In the genomic region with DNA sequence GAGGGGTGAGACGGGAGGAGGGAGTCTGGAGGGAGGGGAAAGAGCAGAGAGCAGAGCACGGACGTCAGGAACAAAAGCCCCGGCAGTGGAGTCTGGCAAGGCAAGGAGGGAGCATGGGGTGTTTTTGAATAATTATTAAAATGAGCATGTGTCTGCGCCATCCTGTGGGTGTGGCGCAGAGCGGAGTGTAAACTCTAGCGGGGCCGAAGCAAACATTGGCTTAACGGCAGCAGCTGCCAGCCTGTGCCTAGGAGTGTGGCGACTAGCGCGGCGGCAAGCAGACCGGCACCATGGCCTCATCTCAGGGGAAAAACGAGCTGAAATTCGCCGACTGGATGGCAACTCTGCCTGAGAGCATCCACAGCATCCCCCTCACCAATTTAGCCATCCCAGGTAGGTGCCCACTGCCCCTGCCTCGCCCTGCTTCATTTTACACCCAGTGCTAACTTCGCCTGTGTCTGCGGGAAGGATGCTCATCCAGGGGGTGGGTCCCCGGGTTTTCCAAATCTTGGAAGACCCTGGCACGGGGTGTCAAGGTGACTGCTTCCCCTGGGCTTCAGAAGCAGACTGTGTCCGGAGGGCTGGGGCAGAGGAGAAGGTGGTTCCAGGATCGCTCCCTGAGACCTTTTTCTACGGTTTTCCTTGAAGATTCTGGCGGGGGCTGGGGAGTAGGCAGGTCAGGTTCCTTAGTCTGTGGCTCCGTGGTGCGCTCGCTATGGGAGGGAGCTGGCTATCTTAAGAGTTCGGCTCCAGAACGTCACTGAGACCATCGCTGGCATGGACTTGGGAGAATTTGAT, we compare ENCODE assay signal across 8 mouse cellular contexts. TPM values are rescaled to one million over a fixed set of nuclear protein-coding genes. Genes with fewer than 3 reads are reported as not detected.
DNase-seq lines count a peak whose midpoint lies in the region; ATAC-seq and TF ChIP-seq lines count a peak whose summit lies in the region.

A gene (plus strand): TSS at position 69 of the 798 bp plus-strand sequence.

- no peaks in the 10 kb centered on the region for H3K4me1 ChIP-seq in lung, embryonic 15.5 days
- no peaks in the 10 kb centered on the region; the same call in 1 of the 2 replicates for H3K4me1 ChIP-seq in hindbrain, embryonic 11.5 days (replicated peaks; ENCODE audit: control insufficient read depth, insufficient read depth, low read length)
- H3K4me1 ChIP-seq in midbrain, embryonic 10.5 days = peaks cover 22% of the 10 kb centered on the region
- H3K4me1 ChIP-seq in stomach, postnatal 0 days (replicated peaks; ENCODE audit: control insufficient read depth, insufficient read depth) = no peaks in the 10 kb centered on the region

- no peaks in the 10 kb centered on the region for H3K36me3 ChIP-seq in lung, embryonic 15.5 days
- H3K36me3 ChIP-seq in hindbrain, embryonic 11.5 days (ENCODE audit: control insufficient read depth, insufficient read depth, low read length) = no peaks in the 10 kb centered on the region
- no peaks in the 10 kb centered on the region for H3K36me3 ChIP-seq in midbrain, embryonic 10.5 days
- no peaks in the 10 kb centered on the region for H3K36me3 ChIP-seq in stomach, postnatal 0 days (ENCODE audit: control insufficient read depth, insufficient read depth, low read length)

- TF ChIP-seq EP300 in stomach, postnatal 0 days (optimal IDR thresholded peaks at IDR 0.05) = no peak

- no peak within 1 kb of the TSS for H3K9ac ChIP-seq in lung, embryonic 15.5 days
- peak within 1 kb of the TSS; percentile 68 for H3K9ac ChIP-seq in hindbrain, embryonic 11.5 days (ENCODE audit: low read depth, low read length)
- no peak within 1 kb of the TSS for H3K9ac ChIP-seq in stomach, postnatal 0 days (ENCODE audit: low read length)

- H3K27me3 ChIP-seq in lung, embryonic 15.5 days = peaks cover 12% of the 10 kb centered on the region; the same call in 1 of the 2 replicates
- no peaks in the 10 kb centered on the region for H3K27me3 ChIP-seq in hindbrain, embryonic 11.5 days (ENCODE audit: control insufficient read depth, insufficient read depth, low read length)
- peaks cover 18% of the 10 kb centered on the region for H3K27me3 ChIP-seq in midbrain, embryonic 10.5 days (ENCODE audit: low read depth, poor library complexity, severe bottlenecking)
- H3K27me3 ChIP-seq in stomach, postnatal 0 days (ENCODE audit: control insufficient read depth, insufficient read depth, low read length) = no peaks in the 10 kb centered on the region

- H3K9me3 ChIP-seq in lung, embryonic 15.5 days = no peaks in the 10 kb centered on the region
- no peaks in the 10 kb centered on the region for H3K9me3 ChIP-seq in hindbrain, embryonic 11.5 days (ENCODE audit: control insufficient read depth, low read length)
- no peaks in the 10 kb centered on the region for H3K9me3 ChIP-seq in midbrain, embryonic 10.5 days (replicated peaks)
- no peaks in the 10 kb centered on the region for H3K9me3 ChIP-seq in stomach, postnatal 0 days (ENCODE audit: control insufficient read depth, low read length)

- H3K4me3 ChIP-seq in lung, embryonic 15.5 days = peak within 1 kb of the TSS; percentile 26
- H3K4me3 ChIP-seq in hindbrain, embryonic 11.5 days (ENCODE audit: low read depth, low read length) = peak within 1 kb of the TSS; percentile 52
- H3K4me3 ChIP-seq in midbrain, embryonic 10.5 days = peak within 1 kb of the TSS; percentile 67
- H3K4me3 ChIP-seq in stomach, postnatal 0 days (ENCODE audit: low read depth, low read length) = peak within 1 kb of the TSS; percentile 22

- H3K4me2 ChIP-seq in lung, embryonic 15.5 days = peak within 1 kb of the TSS; percentile 55
- H3K4me2 ChIP-seq in hindbrain, embryonic 11.5 days (replicated peaks; ENCODE audit: low read depth, low read length) = peak within 1 kb of the TSS; percentile 86
- H3K4me2 ChIP-seq in stomach, postnatal 0 days (replicated peaks; ENCODE audit: low read depth) = peak within 1 kb of the TSS; percentile 47

- DNase-seq in lung, postnatal 25 days (ENCODE audit: low spot score) = no peak
- peak; percentile 81 for DNase-seq in embryo, embryonic 10.5 days (ENCODE audit: low spot score)
- DNase-seq in hindbrain, embryonic 11.5 days (ENCODE audit: low spot score) = peak; percentile 76
- peak; percentile 6 for DNase-seq in layer of hippocampus, adult 9-10 months (ENCODE audit: low spot score)
- DNase-seq in midbrain, embryonic 10.5 days (ENCODE audit: low spot score) = peak; percentile 81
- DNase-seq in stomach, postnatal 0 days (ENCODE audit: low spot score) = no peak
- no peak for DNase-seq in thymus, postnatal 0 days (ENCODE audit: low spot score)

- WGBS in lung, embryonic 15.5 days = under 1% methylated on average over 33 of the region's 33 CpGs
- WGBS in hindbrain, embryonic 11.5 days = under 1% methylated on average over 33 of the region's 33 CpGs
- under 1% methylated on average over 33 of the region's 33 CpGs for WGBS in midbrain, embryonic 10.5 days
- WGBS in stomach, postnatal 0 days = 2% methylated on average over 33 of the region's 33 CpGs

- peak; percentile 59; the same call in 1 of the 2 replicates for ATAC-seq in lung, embryonic 15.5 days (ENCODE audit: borderline replicate concordance, extremely low read depth, low FRiP score, low TSS enrichment)
- ATAC-seq in hindbrain, embryonic 11.5 days (ENCODE audit: low FRiP score) = peak; percentile 96
- no peak for ATAC-seq in stomach, postnatal 0 days (ENCODE audit: low FRiP score, low TSS enrichment)

- H3K27ac ChIP-seq in lung, embryonic 15.5 days = no peak within 1 kb of the TSS
- no peak within 1 kb of the TSS for H3K27ac ChIP-seq in hindbrain, embryonic 11.5 days (ENCODE audit: low read depth, low read length)
- peak within 1 kb of the TSS; percentile 83 for H3K27ac ChIP-seq in midbrain, embryonic 10.5 days (replicated peaks)
- H3K27ac ChIP-seq in stomach, postnatal 0 days (replicated peaks) = no peak within 1 kb of the TSS

- TF ChIP-seq CTCF in stomach, postnatal 0 days (IDR thresholded peaks at IDR 0.05; ENCODE audit: low read depth) = no peak

RNA-seq across cellular contexts. Expression of the gene that starts here (rescaled TPM):
- 0.50 and 0.71 TPM in 2 replicates for polyA plus RNA-seq in lung, embryonic 15.5 days (2015; fragmentation: Nextera tagmentation; extraction: Ambion mirVana)
- 13.2 and 15.9 TPM in 2 replicates for polyA plus RNA-seq in hindbrain, embryonic 11.5 days (2014; fragmentation: Nextera tagmentation; extraction: Ambion mirVana)
- 7.9 and 13.1 TPM in 2 replicates for polyA plus RNA-seq in midbrain, embryonic 10.5 days (2016; fragmentation: Nextera tagmentation; extraction: Ambion mirVana)
- 2.2 and 2.7 TPM in 2 replicates for polyA plus RNA-seq in stomach, postnatal 0 days (2015; fragmentation: Nextera tagmentation; extraction: Ambion mirVana)
- not detected in 2 replicates for polyA plus RNA-seq in thymus, postnatal 0 days (2015; fragmentation: Nextera tagmentation; extraction: Ambion mirVana)

Comparison
In these comparisons a context has a peak if more than half of its experiments do, and no peak if none do; other contexts are left out.
1. Peak in ATAC-seq, H3K4me3 ChIP-seq and H3K4me2 ChIP-seq in lung, embryonic 15.5 days; RNA of the gene not detected or under 1 TPM.
2. DNase-seq: peak in embryo, embryonic 10.5 days (single experiment), hindbrain, embryonic 11.5 days (single experiment), layer of hippocampus, adult 9-10 months (single experiment) and midbrain, embryonic 10.5 days (single experiment); none in lung, postnatal 25 days (single experiment), stomach, postnatal 0 days (single experiment) and thymus, postnatal 0 days (single experiment).
3. Peak in every context shown above with its lines, with median percentiles within 50 percentile points of each other: H3K4me2 ChIP-seq and H3K4me3 ChIP-seq.